Mouse (Mus musculus): ENCODE measurements around the gene Scrn3.

The Scrn3 gene

DNA sequence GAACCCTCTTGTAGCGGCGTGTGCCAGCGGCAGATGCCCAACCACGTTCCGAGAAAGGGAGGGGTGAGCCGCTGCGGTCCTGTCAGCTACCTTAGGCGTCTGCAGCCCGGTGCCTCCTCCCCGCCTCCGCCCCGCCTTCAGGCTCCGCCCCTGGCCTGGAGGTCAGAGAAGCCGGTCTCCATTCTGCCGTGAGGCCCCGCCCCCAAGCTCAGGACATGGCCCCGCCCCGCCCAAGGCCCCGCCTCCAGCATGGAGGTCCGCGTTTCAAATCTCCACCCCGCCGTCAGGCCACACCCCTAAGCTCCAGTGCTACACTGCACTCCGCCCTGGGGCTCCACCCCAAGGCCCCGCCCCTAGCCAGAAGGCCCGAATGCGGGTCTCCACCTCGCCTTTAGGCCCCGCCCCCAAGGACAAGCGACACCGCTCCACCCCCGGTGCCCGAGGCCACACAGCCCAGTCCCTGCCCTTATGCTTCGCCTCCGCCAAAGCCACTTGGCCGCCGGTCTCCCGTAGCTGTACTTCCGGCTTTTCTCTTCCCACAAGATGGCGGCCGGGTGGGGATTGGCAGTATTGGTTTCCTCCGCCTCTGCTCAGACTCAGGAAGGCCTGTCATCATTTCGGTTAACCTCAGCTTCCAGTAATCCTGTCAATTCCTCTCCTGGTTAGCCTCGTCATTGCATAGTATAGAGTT lies 74.1 kb downstream of the Scrn3 start, which contains the start of gene Gpr155:
Gene Gpr155, minus strand, starts transcription at position 217 of the 691 bp plus-strand sequence.
- peak; percentile 100 for DNase-seq

Measured in kidney, adult 18-20 months (tissue).